Mouse (Mus musculus) intestine, postnatal 0 days (tissue): ENCODE measurements around the gene Nus1. TPM values are rescaled to one million over a fixed set of nuclear protein-coding genes. Genes with fewer than 3 reads are reported as not detected.

Source experiments
- ATAC-seq: fragments of 200-750 bp; cut with Nextera tagmentation; 2 replicates; pipeline ENCODE4 v1.8.0; 2017; ENCODE audit warnings: mild to moderate bottlenecking, moderate TSS enrichment, moderate library complexity
- H3K27ac ChIP-seq: fragments of 300-500 bp; sonication (generic); 2 replicates; pipeline ENCODE4 v1.5.1; 2014; ENCODE audit warnings: mild to moderate bottlenecking, low read depth, low read length, moderate library complexity
- H3K27me3 ChIP-seq: fragments of 300-500 bp; sonication (generic); replicated peaks from 2 replicates; pipeline ENCODE4 v1.6.1; 2014; ENCODE audit warnings: low read length, mixed read lengths; ENCODE audit not compliant: control insufficient read depth, insufficient read depth
- H3K36me3 ChIP-seq: fragments of 300-500 bp; sonication (generic); 2 replicates; pipeline ENCODE4 v1.6.1; 2014; ENCODE audit warnings: mild to moderate bottlenecking, moderate library complexity; ENCODE audit not compliant: control insufficient read depth, insufficient read depth
- H3K4me1 ChIP-seq: fragments of 300-500 bp; sonication (generic); replicated peaks from 2 replicates; pipeline ENCODE4 v1.6.1; 2014; ENCODE audit warnings: antibody characterized with exemption, low read length, mixed read lengths; ENCODE audit not compliant: control insufficient read depth, insufficient read depth
- H3K4me2 ChIP-seq: fragments of 300-500 bp; sonication (generic); replicated peaks from 2 replicates; pipeline ENCODE4 v1.6.1; 2014; ENCODE audit warnings: low read depth, mild to moderate bottlenecking, moderate library complexity
- H3K4me3 ChIP-seq: fragments of 300-500 bp; sonication (generic); 2 replicates; pipeline ENCODE4 v1.5.1; 2014; ENCODE audit warnings: low read depth, low read length
- H3K9ac ChIP-seq: fragments of 300-500 bp; sonication (generic); 2 replicates; pipeline ENCODE4 v1.6.1; 2014; ENCODE audit warnings: mild to moderate bottlenecking, low read depth, low read length
- H3K9me3 ChIP-seq: fragments of 300-500 bp; sonication (generic); 2 replicates; pipeline ENCODE4 v1.6.1; 2016; ENCODE audit warnings: mixed run types; ENCODE audit not compliant: control insufficient read depth
- CTCF ChIP-seq: sonication (generic); IDR thresholded peaks from 2 replicates; pipeline ENCODE4 v1.5.1; 2016; ENCODE audit warnings: low read depth, mild to moderate bottlenecking, control low read depth, antibody characterized with exemption, moderate library complexity
- WGBS: fragments of 180-500 bp; shearing (Covaris S2); extraction: QIAGEN DNeasy Blood & Tissue Kit; methylation state at CpG from one replicate; pipeline ENCODE4 v1.1.7; 2014; 5-methylcytosine and 5-hydroxymethylcytosine counted together
- polyA plus RNA-seq: library from polyadenylated mRNA; unstranded; fragments of >200 nt; fragmentation: Nextera tagmentation; extraction: Ambion mirVana; gene quantifications from 2 replicates; pipeline ENCODE4 v1.2.1, GENCODE M21; 2015

Gene Nus1
- polyA plus RNA-seq, 1 experiment from 2014 or later, result 24.7 TPM

DNA sequence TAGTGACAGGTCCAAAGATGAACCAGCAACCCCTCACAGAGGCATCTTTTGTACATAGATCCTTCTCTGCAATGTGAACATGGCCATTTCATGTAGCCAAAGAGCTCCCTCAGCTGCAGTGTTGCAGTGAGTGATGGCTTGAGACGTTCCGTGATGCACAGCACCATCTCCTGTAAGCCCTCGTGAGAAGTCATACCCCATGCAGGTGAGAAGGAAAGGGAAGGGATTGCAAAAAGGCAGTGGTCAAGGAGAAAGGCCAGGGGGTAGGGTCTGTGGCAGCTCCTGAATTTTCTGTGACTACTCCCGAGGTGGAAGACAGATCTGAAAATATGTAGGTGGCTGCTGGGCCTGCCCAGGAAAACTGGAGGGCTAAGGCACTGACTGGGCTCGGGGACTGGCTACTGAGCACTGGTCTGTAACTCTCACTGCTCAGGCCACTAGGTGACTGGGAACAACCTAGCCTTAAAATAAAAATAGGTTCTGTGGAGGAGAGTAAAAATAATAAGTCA, 28.4 kb upstream of the Nus1 start, which contains the start of gene Nepn:
TSS of gene Nepn (plus strand) at position 51 of the 509 bp plus-strand sequence.
- no peak for ATAC-seq
- Histone ChIP-seq H3K36me3 (no peaks in the 10 kb centered on the region), H3K27me3 (no peaks in the 10 kb centered on the region), H3K9me3 (no peaks in the 10 kb centered on the region), H3K27ac (no peak within 1 kb of the TSS), H3K4me3 (no peak within 1 kb of the TSS), H3K4me2 (no peak within 1 kb of the TSS), H3K9ac (no peak within 1 kb of the TSS), H3K4me1 (no peaks in the 10 kb centered on the region)
- 82% methylated on average over 5 of the region's 5 CpGs for WGBS
- TF ChIP-seq CTCF, result no peak

GRCm38 (mm10) chr10:52389438-52389837, 27.9 kb upstream of the Nus1 start:
- 85% methylated on average over 3 of the region's 3 CpGs for WGBS
- no peak overlapping the region for H3K9ac ChIP-seq
- no peak overlapping the region for H3K4me3 ChIP-seq
- no peak for ATAC-seq
- H3K36me3 ChIP-seq, result no peaks in the 10 kb centered on the region
- TF ChIP-seq CTCF, result no peak
- H3K27me3 ChIP-seq, result no peaks in the 10 kb centered on the region
- H3K4me2 ChIP-seq, result no peak overlapping the region
- no peaks in the 10 kb centered on the region for H3K9me3 ChIP-seq
- no peaks in the 10 kb centered on the region for H3K4me1 ChIP-seq
- no peak overlapping the region for H3K27ac ChIP-seq

DNA sequence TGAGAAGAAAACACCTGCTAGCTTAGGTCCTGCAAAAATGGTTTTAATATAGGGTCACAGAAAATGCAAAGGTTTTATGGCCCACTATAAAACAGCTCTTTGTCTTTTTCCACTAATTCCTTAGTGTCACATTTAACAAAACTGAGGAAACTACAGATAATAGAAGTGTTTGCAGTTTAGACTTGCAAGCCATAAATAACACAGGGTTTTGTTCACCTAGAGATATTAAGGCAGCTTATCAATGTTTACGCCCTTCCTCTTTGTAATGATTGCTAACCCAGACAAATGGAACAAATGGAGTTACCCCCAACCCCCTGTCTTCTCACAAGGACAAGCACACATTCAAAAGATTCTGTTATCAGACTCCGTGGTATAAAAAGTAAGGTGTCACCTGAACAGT, 26.1 kb upstream of the Nus1 start:
- Histone ChIP-seq H3K4me1 (no peaks in the 10 kb centered on the region), H3K4me3 (no peak overlapping the region), H3K36me3 (no peaks in the 10 kb centered on the region), H3K27ac (no peak overlapping the region), H3K4me2 (no peak overlapping the region), H3K27me3 (no peaks in the 10 kb centered on the region), H3K9ac (no peak overlapping the region), H3K9me3 (no peaks in the 10 kb centered on the region)
- WGBS, result 32% methylated on average over 2 of the region's 2 CpGs
- TF ChIP-seq CTCF, result no peak
- no peak for ATAC-seq

DNA sequence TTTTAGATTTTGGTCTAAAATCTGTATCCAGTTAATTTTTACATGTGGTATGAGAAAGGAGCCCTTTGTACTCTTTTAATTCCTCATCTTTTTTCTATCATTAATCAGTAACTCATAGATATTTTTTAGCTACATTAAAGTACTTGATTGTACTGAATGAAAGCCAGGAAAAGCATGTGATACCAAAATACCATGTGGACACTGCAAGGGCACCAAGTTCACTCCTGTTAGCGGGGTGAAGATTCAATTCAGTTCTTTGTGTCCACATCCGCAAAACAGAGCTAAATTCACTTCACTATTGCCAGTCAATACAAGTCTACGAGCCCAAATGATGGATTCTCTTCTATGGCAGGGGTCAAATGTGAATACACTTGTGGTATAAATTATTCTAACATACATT, 20.7 kb upstream of the Nus1 start:
- no peaks in the 10 kb centered on the region for H3K27me3 ChIP-seq
- H3K4me1 ChIP-seq, result no peaks in the 10 kb centered on the region
- H3K9ac ChIP-seq, result no peak overlapping the region
- no peak overlapping the region for H3K4me3 ChIP-seq
- TF ChIP-seq CTCF, result no peak
- 84% methylated on average over 3 of the region's 3 CpGs for WGBS
- no peak overlapping the region for H3K27ac ChIP-seq
- H3K36me3 ChIP-seq, result no peaks in the 10 kb centered on the region
- no peak for ATAC-seq
- no peaks in the 10 kb centered on the region for H3K9me3 ChIP-seq
- no peak overlapping the region for H3K4me2 ChIP-seq

- Histone ChIP-seq H3K9me3 (no peaks in the 10 kb centered on the region), H3K27me3 (no peaks in the 10 kb centered on the region), H3K27ac (no peak overlapping the region), H3K4me2 (no peak overlapping the region), H3K36me3 (no peaks in the 10 kb centered on the region), H3K4me3 (no peak overlapping the region), H3K9ac (no peak overlapping the region), H3K4me1 (no peaks in the 10 kb centered on the region)
- 78% methylated on average over 2 of the region's 2 CpGs for WGBS
- no peak for ATAC-seq
- no peak for TF ChIP-seq CTCF
Measured at GRCm38 (mm10) chr10:52398715-52399114, 18.6 kb upstream of the Nus1 start.

GRCm38 (mm10) chr10:52399722-52400121, 17.6 kb upstream of the Nus1 start:
- no peak overlapping the region for H3K4me3 ChIP-seq
- no peaks in the 10 kb centered on the region for H3K36me3 ChIP-seq
- no peak overlapping the region for H3K4me2 ChIP-seq
- no peaks in the 10 kb centered on the region for H3K4me1 ChIP-seq
- ATAC-seq, result no peak
- no peak for TF ChIP-seq CTCF
- no peaks in the 10 kb centered on the region for H3K9me3 ChIP-seq
- H3K9ac ChIP-seq, result no peak overlapping the region
- no peaks in the 10 kb centered on the region for H3K27me3 ChIP-seq
- WGBS, result 74% methylated on average over 3 of the region's 3 CpGs
- H3K27ac ChIP-seq, result no peak overlapping the region

GRCm38 (mm10) chr10:52405160-52405559, 12.2 kb upstream of the Nus1 start:
- 84% methylated on average over 13 of the region's 13 CpGs for WGBS
- ATAC-seq, result no peak
- no peaks in the 10 kb centered on the region for H3K9me3 ChIP-seq
- H3K27ac ChIP-seq, result no peak overlapping the region
- no peak overlapping the region for H3K4me2 ChIP-seq
- no peak overlapping the region for H3K9ac ChIP-seq
- no peak overlapping the region for H3K4me3 ChIP-seq
- H3K36me3 ChIP-seq, result no peaks in the 10 kb centered on the region
- H3K4me1 ChIP-seq, result no peaks in the 10 kb centered on the region
- TF ChIP-seq CTCF, result no peak
- no peaks in the 10 kb centered on the region for H3K27me3 ChIP-seq
